Mouse (Mus musculus) limb, embryonic 14.5 days (tissue): Measurements from ENCODE around the gene Snn. TPM values are rescaled to one million over a fixed set of nuclear protein-coding genes. Genes with fewer than 3 reads are reported as not detected.

Experiments used
- ATAC-seq: fragments of 200-750 bp; cut with Nextera tagmentation; 2 replicates; pipeline ENCODE4 v1.8.0; 2017; ENCODE audit warnings: low read depth, moderate number of reproducible peaks, moderate TSS enrichment; ENCODE audit not compliant: low FRiP score
- DNase-seq: peaks from one replicate; pipeline ENCODE4 v3.0.0-alpha.2; 2015; ENCODE audit warnings: low spot score
- H3K27ac ChIP-seq: fragments of 300-500 bp; sonication (generic); replicated peaks from 2 replicates; pipeline ENCODE4 v1.5.1; 2014; ENCODE audit warnings: low read depth, mild to moderate bottlenecking, low read length, moderate library complexity, mixed read lengths
- H3K27me3 ChIP-seq: fragments of 300-500 bp; sonication (generic); 2 replicates; pipeline ENCODE4 v1.6.1; 2014; ENCODE audit warnings: low read length, mixed read lengths; ENCODE audit not compliant: control insufficient read depth, insufficient read depth
- H3K36me3 ChIP-seq: fragments of 300-500 bp; sonication (generic); 2 replicates; pipeline ENCODE4 v1.6.1; 2014; ENCODE audit warnings: mild to moderate bottlenecking, low read length, moderate library complexity, mixed read lengths; ENCODE audit not compliant: control insufficient read depth, insufficient read depth
- H3K4me1 ChIP-seq: fragments of 300-500 bp; sonication (generic); 2 replicates; pipeline ENCODE4 v1.6.1; 2014; ENCODE audit warnings: antibody characterized with exemption, low read length, mixed read lengths; ENCODE audit not compliant: control insufficient read depth, insufficient read depth
- H3K4me2 ChIP-seq: fragments of 300-500 bp; sonication (generic); replicated peaks from 2 replicates; pipeline ENCODE4 v1.6.1; 2014; ENCODE audit warnings: low read depth, mild to moderate bottlenecking, low read length, moderate library complexity; ENCODE audit not compliant: severe bottlenecking
- H3K4me3 ChIP-seq: fragments of 300-500 bp; sonication (generic); replicated peaks from 2 replicates; pipeline ENCODE4 v1.5.1; 2014; ENCODE audit warnings: low read length
- H3K9ac ChIP-seq: fragments of 300-500 bp; sonication (generic); 2 replicates; pipeline ENCODE4 v1.6.1; 2014; ENCODE audit warnings: mild to moderate bottlenecking, low read depth, low read length, moderate library complexity; ENCODE audit not compliant: severe bottlenecking
- H3K9me3 ChIP-seq: fragments of 300-500 bp; sonication (generic); 2 replicates; pipeline ENCODE4 v1.6.1; 2016; ENCODE audit warnings: low read length; ENCODE audit not compliant: control insufficient read depth
- POLR2A ChIP-seq: fragments of 200-500 bp; IDR thresholded peaks from 2 replicates; pipeline ENCODE4 v1.8.0; 2012; ENCODE audit warnings: inconsistent platforms, mild to moderate bottlenecking, moderate library complexity, borderline replicate concordance; ENCODE audit not compliant: insufficient read depth, insufficient read length; ENCODE audit errors: extremely low read depth
- WGBS: fragments of 180-500 bp; shearing (Covaris S2); extraction: QIAGEN DNeasy Blood & Tissue Kit; methylation state at CpG from one replicate; pipeline ENCODE4 v1.1.7; 2014; 5-methylcytosine and 5-hydroxymethylcytosine counted together
- polyA plus RNA-seq, 2 experiments: library from polyadenylated mRNA; depleted of rRNA in 1 of 2; stranded (reverse) in 1 of 2; unstranded in 1 of 2; fragments of >200 nt; fragmentation: Nextera tagmentation in 1 of 2; extraction: Ambion mirVana in 1 of 2; gene quantifications; 2 replicates each; pipeline versions ENCODE4 v1.2.1 to v1.2.3; 2012 to 2014

Gene Snn
- polyA plus RNA-seq, 2 experiments = 45.2 to 59.7 TPM

GRCm38 (mm10) chr16:11073060-11073459 is 12.3 kb downstream of the Snn start:
- no peak for ATAC-seq
- Histone ChIP-seq H3K4me1 (peaks cover 19% of the 10 kb centered on the region), H3K9ac (0 out of 2 replicates have a peak overlapping the region, but pooled peaks have one; percentile 0), H3K4me2 (no peak overlapping the region), H3K4me3 (no peak overlapping the region), H3K27ac (no peak overlapping the region), H3K27me3 (no peaks in the 10 kb centered on the region), H3K9me3 (no peaks in the 10 kb centered on the region), H3K36me3 (peaks cover 66% of the 10 kb centered on the region)
- no peak for DNase-seq
- TF ChIP-seq POLR2A = no peak
- 83% methylated on average over 6 of the region's 6 CpGs for WGBS

GRCm38 (mm10) chr16:11077601-11078201 is 17.0 kb downstream of the Snn start:
- H3K4me2 ChIP-seq = no peak overlapping the region
- H3K4me1 ChIP-seq = no peaks in the 10 kb centered on the region
- no peak for TF ChIP-seq POLR2A
- no peaks in the 10 kb centered on the region for H3K9me3 ChIP-seq
- H3K36me3 ChIP-seq = peaks cover 85% of the 10 kb centered on the region
- ATAC-seq (no peak), DNase-seq (no peak)
- H3K9ac ChIP-seq = no peak overlapping the region
- WGBS = 94% methylated on average over 9 of the region's 9 CpGs
- H3K27me3 ChIP-seq = no peaks in the 10 kb centered on the region
- H3K27ac ChIP-seq = no peak overlapping the region
- no peak overlapping the region for H3K4me3 ChIP-seq

DNA sequence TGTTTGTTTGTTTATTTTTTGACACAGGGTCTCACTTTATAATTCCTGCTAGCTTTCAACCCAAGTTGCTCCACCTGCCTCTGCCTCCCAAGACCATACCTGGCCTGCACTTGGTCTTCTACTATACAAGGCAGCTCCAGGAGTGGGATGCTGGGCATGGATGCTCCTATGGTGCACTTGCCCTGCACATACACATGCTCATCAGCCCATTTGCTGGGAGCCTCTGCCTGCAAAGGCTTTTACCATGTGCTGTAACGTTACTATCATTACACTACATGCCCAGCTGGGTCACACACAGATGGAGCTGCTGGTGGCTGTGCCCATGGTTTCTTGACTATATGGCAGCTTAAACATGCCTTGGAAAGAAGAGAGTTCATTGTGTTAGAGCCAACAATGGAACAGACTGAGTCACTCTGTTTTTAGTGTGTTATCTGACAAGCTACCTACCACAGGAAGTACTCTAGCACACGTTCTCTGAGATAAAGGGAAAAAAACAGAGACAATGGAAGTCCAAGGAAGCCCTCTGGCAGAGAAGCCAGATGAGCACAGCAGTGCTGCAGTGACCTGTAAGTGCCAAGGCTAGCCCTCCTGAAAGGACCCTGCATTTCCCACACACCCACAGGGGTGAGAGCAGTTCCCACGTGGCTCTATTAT is 17.6 kb downstream of the Snn start:
- TF ChIP-seq POLR2A = no peak
- WGBS = 76% methylated on average over 3 of the region's 3 CpGs
- ATAC-seq = no peak
- H3K9me3 ChIP-seq = no peaks in the 10 kb centered on the region
- H3K9ac ChIP-seq = no peak overlapping the region
- no peak overlapping the region for H3K27ac ChIP-seq
- DNase-seq = no peak
- H3K4me1 ChIP-seq = no peaks in the 10 kb centered on the region
- no peak overlapping the region for H3K4me3 ChIP-seq
- H3K4me2 ChIP-seq = no peak overlapping the region
- peaks cover 85% of the 10 kb centered on the region for H3K36me3 ChIP-seq
- no peaks in the 10 kb centered on the region for H3K27me3 ChIP-seq

DNA sequence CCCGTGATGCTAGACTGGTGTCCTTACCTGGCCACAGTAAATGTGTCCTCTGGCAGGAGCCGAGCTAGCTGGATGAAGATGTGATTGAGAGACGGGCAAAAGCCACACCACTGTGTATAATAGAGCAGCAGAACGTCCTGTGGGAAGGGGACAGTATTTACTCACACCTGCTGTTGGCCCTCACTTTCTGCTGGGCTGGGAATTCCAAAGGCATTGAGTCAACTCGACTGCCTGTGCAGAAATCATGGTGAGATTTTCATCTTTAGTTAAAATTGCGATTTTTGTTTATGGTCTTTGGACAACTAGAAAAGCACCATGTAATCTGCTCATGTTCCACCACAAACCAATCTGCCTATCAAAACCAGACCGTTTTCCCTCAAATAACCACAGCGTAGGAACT is 23.4 kb downstream of the Snn start:
- no peak for TF ChIP-seq POLR2A
- 94% methylated on average over 8 of the region's 8 CpGs for WGBS
- DNase-seq = no peak
- Histone ChIP-seq H3K36me3 (peaks cover 83% of the 10 kb centered on the region), H3K4me3 (no peak overlapping the region), H3K4me2 (no peak overlapping the region), H3K4me1 (no peaks in the 10 kb centered on the region), H3K27me3 (no peaks in the 10 kb centered on the region), H3K9me3 (no peaks in the 10 kb centered on the region), H3K9ac (no peak overlapping the region), H3K27ac (no peak overlapping the region)
- no peak for ATAC-seq

- H3K9ac ChIP-seq = no peak overlapping the region
- DNase-seq = no peak
- no peak overlapping the region for H3K4me2 ChIP-seq
- no peaks in the 10 kb centered on the region for H3K4me1 ChIP-seq
- TF ChIP-seq POLR2A = no peak
- ATAC-seq = no peak
- no peaks in the 10 kb centered on the region for H3K9me3 ChIP-seq
- no peak overlapping the region for H3K27ac ChIP-seq
- H3K4me3 ChIP-seq = no peak overlapping the region
- H3K36me3 ChIP-seq = peaks cover 85% of the 10 kb centered on the region
- 90% methylated on average over 3 of the region's 3 CpGs for WGBS
- no peaks in the 10 kb centered on the region for H3K27me3 ChIP-seq
These were observed 25.6 kb downstream of the Snn start for GRCm38 (mm10) chr16:11086299-11086698.
